Mouse (Mus musculus): ENCODE measurements at regions not wholly inside any gene's neighbourhood (a gene's known extent, or its start where the extent isn't known, plus 50 kb on each side); places are given as distances from the start of the nearest gene placed in this dataset.
A peak's percentile ranks its signal among the peaks of the same experiment; 100 is the strongest.

GRCm38 (mm10) chr2:148622216-148622615 is 50.2 kb upstream of the Nxt1 start:
- DNase-seq: peak; percentile 88

GRCm38 (mm10) chr2:148611911-148612310 is 60.5 kb upstream of the Nxt1 start:
- DNase-seq: no peak

GRCm38 (mm10) chr2:148605425-148605930 is 66.9 kb upstream of the Nxt1 start:
- DNase-seq: peak; percentile 18

GRCm38 (mm10) chr2:148603951-148604350 is 68.5 kb upstream of the Nxt1 start:
- no peak for DNase-seq

GRCm38 (mm10) chr2:148603315-148603714 is 69.1 kb upstream of the Nxt1 start:
- DNase-seq: no peak

- no peak for DNase-seq
Measured at GRCm38 (mm10) chr2:148599498-148599897, 72.9 kb upstream of the Nxt1 start.

GRCm38 (mm10) chr2:148596966-148597365 is 75.4 kb upstream of the Nxt1 start:
- no peak for DNase-seq

- DNase-seq: no peak
Measured at GRCm38 (mm10) chr2:148585721-148586335, 86.6 kb upstream of the Nxt1 start.

- DNase-seq: no peak
Measured at GRCm38 (mm10) chr2:148582208-148582607, 90.2 kb upstream of the Nxt1 start.

GRCm38 (mm10) chr2:148581666-148582065 is 90.7 kb upstream of the Nxt1 start:
- DNase-seq: no peak

GRCm38 (mm10) chr2:148580286-148580966 is 92.0 kb upstream of the Nxt1 start:
- DNase-seq: peak; percentile 33

- DNase-seq: no peak
Measured at GRCm38 (mm10) chr2:148579564-148579963, 92.8 kb upstream of the Nxt1 start.

- DNase-seq: no peak
Measured at GRCm38 (mm10) chr2:148579027-148579426, 93.4 kb upstream of the Nxt1 start.

- DNase-seq: no peak
Measured at GRCm38 (mm10) chr2:148578176-148578575, 94.2 kb upstream of the Nxt1 start.

GRCm38 (mm10) chr2:148575433-148575832 is 97.0 kb upstream of the Nxt1 start:
- no peak for DNase-seq

- peak; percentile 62 for DNase-seq
Measured at GRCm38 (mm10) chr2:148572165-148572564, 100.2 kb upstream of the Nxt1 start.

- no peak for DNase-seq
Measured at GRCm38 (mm10) chr2:148571616-148572015, 100.8 kb upstream of the Nxt1 start.

- peak; percentile 74 for DNase-seq
Measured at GRCm38 (mm10) chr2:148571018-148571417, 101.4 kb upstream of the Nxt1 start.

GRCm38 (mm10) chr2:148567930-148568481 is 104.4 kb upstream of the Nxt1 start:
- DNase-seq: peak; percentile 36

GRCm38 (mm10) chr2:148563390-148563789 is 109.0 kb upstream of the Nxt1 start:
- DNase-seq: no peak

GRCm38 (mm10) chr2:148562041-148562440 is 110.4 kb upstream of the Nxt1 start:
- DNase-seq: no peak

- no peak for DNase-seq
Measured at GRCm38 (mm10) chr2:148560013-148560773, 112.2 kb upstream of the Nxt1 start.

- no peak for DNase-seq
Measured at GRCm38 (mm10) chr2:148559376-148559775, 113.0 kb upstream of the Nxt1 start.
